Comparison of ENCODE assay signal across 14 mouse cellular contexts in genomic region chr19:47871515-47871914, GRCm38 (mm10). TPM values are rescaled to one million over a fixed set of nuclear protein-coding genes. Genes with fewer than 3 reads are reported as not detected.
DNase-seq lines count a peak whose midpoint lies in the region; ATAC-seq and TF ChIP-seq lines count a peak whose summit lies in the region.
"Had no signal": no experiment of that assay in that cellular context is flagged by ENCODE, and none has a peak within 500 bp of the region (broad histone marks: within the 10 kb centered on the region; RNA-seq: fewer than 3 reads in every experiment).

No protein-coding gene starts in this region.

- H3K36me3 ChIP-seq in limb, embryonic 14.5 days (ENCODE audit: control insufficient read depth, insufficient read depth, low read length), result no peaks in the 10 kb centered on the region
- no peaks in the 10 kb centered on the region for H3K36me3 ChIP-seq in limb, embryonic 10.5 days
- H3K36me3 ChIP-seq: heart, embryonic 15.5 days; liver, embryonic 13.5 days had no signal

- 44% methylated on average over 10 of the region's 10 CpGs for WGBS in limb, embryonic 14.5 days
- WGBS in limb, embryonic 10.5 days, result 31% methylated on average over 10 of the region's 10 CpGs

- H3K9ac ChIP-seq in limb, embryonic 14.5 days (ENCODE audit: low read depth, low read length, severe bottlenecking), result no peak overlapping the region
- H3K9ac ChIP-seq: forebrain, embryonic 13.5 days; heart, embryonic 15.5 days; liver, embryonic 13.5 days had no signal

- TF ChIP-seq POLR2A in limb, embryonic 14.5 days (IDR thresholded peaks at IDR 0.05; ENCODE audit: borderline replicate concordance, extremely low read depth, insufficient read depth, insufficient read length), result no peak

- no peak for ATAC-seq in CD4-positive, CD25-positive, alpha-beta regulatory T cell, adult 4 months
- no peak for ATAC-seq in limb, embryonic 14.5 days (ENCODE audit: low FRiP score, low read depth)
- no peak for ATAC-seq in cerebellum, adult (ENCODE audit: insufficient number of reproducible peaks, low FRiP score, low TSS enrichment)
- ATAC-seq: forebrain, embryonic 13.5 days had no signal

- no peak overlapping the region for H3K4me2 ChIP-seq in limb, embryonic 14.5 days (replicated peaks; ENCODE audit: low read depth, low read length, severe bottlenecking)
- H3K4me2 ChIP-seq: forebrain, embryonic 13.5 days; heart, embryonic 15.5 days; liver, embryonic 13.5 days had no signal

- H3K9me3 ChIP-seq in limb, embryonic 14.5 days (ENCODE audit: control insufficient read depth, low read length), result no peaks in the 10 kb centered on the region
- no peaks in the 10 kb centered on the region for H3K9me3 ChIP-seq in limb, embryonic 10.5 days (replicated peaks)
- H3K9me3 ChIP-seq: forebrain, embryonic 13.5 days; heart, embryonic 15.5 days; liver, embryonic 13.5 days had no signal

- H3K27ac ChIP-seq in limb, embryonic 14.5 days (replicated peaks; ENCODE audit: low read depth, low read length), result no peak overlapping the region
- no peak overlapping the region for H3K27ac ChIP-seq in limb, embryonic 10.5 days
- H3K27ac ChIP-seq: forebrain, embryonic 13.5 days; heart, embryonic 15.5 days; liver, embryonic 13.5 days had no signal

- DNase-seq in CD4-positive, CD25-positive, alpha-beta regulatory T cell, adult 2 months (ENCODE audit: low read depth, low spot score), result peak; percentile 39
- DNase-seq in limb, embryonic 14.5 days (ENCODE audit: low spot score), result peak; percentile 35
- DNase-seq in limb, embryonic 10.5 days (ENCODE audit: low spot score), result no peak
- peak; percentile 45 for DNase-seq in NIH3T3 (ENCODE audit: low read depth)
- peak; percentile 32 for DNase-seq in induced T-regulatory cell, adult 2 months (ENCODE audit: low read depth)
- DNase-seq in urinary bladder, postnatal 14 days (ENCODE audit: low spot score), result no peak
- DNase-seq: cerebellum, adult 8-10 months; kidney, postnatal 25 days; liver, embryonic 13.5 days had no signal

- H3K4me1 ChIP-seq in limb, embryonic 14.5 days (ENCODE audit: control insufficient read depth, insufficient read depth, low read length), result peaks cover 13% of the 10 kb centered on the region
- H3K4me1 ChIP-seq in limb, embryonic 10.5 days, result peaks cover 20% of the 10 kb centered on the region
- H3K4me1 ChIP-seq: forebrain, embryonic 13.5 days; heart, embryonic 15.5 days; liver, embryonic 13.5 days had no signal

- no peak overlapping the region for H3K4me3 ChIP-seq in limb, embryonic 14.5 days (replicated peaks; ENCODE audit: low read length)
- H3K4me3 ChIP-seq in limb, embryonic 10.5 days, result no peak overlapping the region
- H3K4me3 ChIP-seq: forebrain, embryonic 13.5 days; heart, embryonic 15.5 days; liver, embryonic 13.5 days; myocyte had no signal

- no peaks in the 10 kb centered on the region for H3K27me3 ChIP-seq in limb, embryonic 14.5 days (ENCODE audit: control insufficient read depth, insufficient read depth, low read length)
- H3K27me3 ChIP-seq in limb, embryonic 10.5 days (ENCODE audit: low read depth, poor library complexity, severe bottlenecking), result no peaks in the 10 kb centered on the region

RNA-seq across cellular contexts. Expression of gene Gsto2, which starts 6.2 kb away (rescaled TPM):
- polyA plus RNA-seq in CD4-positive, CD25-positive, alpha-beta regulatory T cell, adult 4 months (2017; shearing (Covaris generic)), result under 1 TPM in 1 of 2 experiments, not detected in 1; 0.95 TPM
- 1.2 and 1.6 TPM in 2 replicates for polyA plus RNA-seq in limb, embryonic 14.5 days (2012; rRNA removed)
- polyA plus RNA-seq in limb, embryonic 14.5 days (2014; fragmentation: Nextera tagmentation; extraction: Ambion mirVana), result 0.87 and 1.4 TPM in 2 replicates
- 0.59 and 1.0 TPM in 2 replicates for polyA plus RNA-seq in limb, embryonic 10.5 days (2016; fragmentation: Nextera tagmentation; extraction: Ambion mirVana)

RNA-seq across cellular contexts. Expression of gene Gsto1, which starts 16.7 kb away (rescaled TPM):
- 10 to 100 TPM; 32.4 to 36.4 TPM for polyA plus RNA-seq in CD4-positive, CD25-positive, alpha-beta regulatory T cell, adult 4 months (2017; shearing (Covaris generic))
- polyA plus RNA-seq in limb, embryonic 14.5 days (2012; rRNA removed), result 71.3 and 79.9 TPM in 2 replicates
- 132 and 134 TPM in 2 replicates for polyA plus RNA-seq in limb, embryonic 14.5 days (2014; fragmentation: Nextera tagmentation; extraction: Ambion mirVana)
- 241 and 258 TPM in 2 replicates for polyA plus RNA-seq in limb, embryonic 10.5 days (2016; fragmentation: Nextera tagmentation; extraction: Ambion mirVana)

RNA-seq across cellular contexts. Expression of gene Cfap43, which starts 47.6 kb away (rescaled TPM):
- under 1 TPM; 0.10 to 0.75 TPM for polyA plus RNA-seq in CD4-positive, CD25-positive, alpha-beta regulatory T cell, adult 4 months (2017; shearing (Covaris generic))
- polyA plus RNA-seq in limb, embryonic 14.5 days (2012; rRNA removed), result 0.05 and 0.08 TPM in 2 replicates
- 0.11 TPM in 2 replicates for polyA plus RNA-seq in limb, embryonic 14.5 days (2014; fragmentation: Nextera tagmentation; extraction: Ambion mirVana)
- polyA plus RNA-seq in limb, embryonic 10.5 days (2016; fragmentation: Nextera tagmentation; extraction: Ambion mirVana), result 0.05 and 0.09 TPM in 2 replicates

RNA-seq across cellular contexts. Expression of gene Itprip, which starts 47.6 kb away (rescaled TPM):
- 10 to 100 TPM; 10.5 to 12.7 TPM for polyA plus RNA-seq in CD4-positive, CD25-positive, alpha-beta regulatory T cell, adult 4 months (2017; shearing (Covaris generic))
- polyA plus RNA-seq in limb, embryonic 14.5 days (2012; rRNA removed), result 14.4 and 16.5 TPM in 2 replicates
- 17.1 and 18.4 TPM in 2 replicates for polyA plus RNA-seq in limb, embryonic 14.5 days (2014; fragmentation: Nextera tagmentation; extraction: Ambion mirVana)
- polyA plus RNA-seq in limb, embryonic 10.5 days (2016; fragmentation: Nextera tagmentation; extraction: Ambion mirVana), result 19.0 and 27.5 TPM in 2 replicates

Comparison
In these comparisons a context has a peak if more than half of its experiments do, and no peak if none do; other contexts are left out.
1. DNase-seq: peak in CD4-positive, CD25-positive, alpha-beta regulatory T cell, adult 2 months (single experiment), limb, embryonic 14.5 days (single experiment), NIH3T3 (single experiment) and induced T-regulatory cell, adult 2 months (single experiment); none in limb, embryonic 10.5 days (single experiment) and urinary bladder, postnatal 14 days (single experiment).